Mouse (Mus musculus) right cerebral cortex, postnatal 4 days (tissue): ENCODE data around the gene Rabl2.

ENCODE experiments used
- DNase-seq: peaks from one replicate; pipeline ENCODE4 v3.0.0-alpha.2; 2022

Gene Rabl2

GRCm38 (mm10) chr15:89550506-89550905 is 41.2 kb downstream of the Rabl2 start:
- no peak for DNase-seq

DNA sequence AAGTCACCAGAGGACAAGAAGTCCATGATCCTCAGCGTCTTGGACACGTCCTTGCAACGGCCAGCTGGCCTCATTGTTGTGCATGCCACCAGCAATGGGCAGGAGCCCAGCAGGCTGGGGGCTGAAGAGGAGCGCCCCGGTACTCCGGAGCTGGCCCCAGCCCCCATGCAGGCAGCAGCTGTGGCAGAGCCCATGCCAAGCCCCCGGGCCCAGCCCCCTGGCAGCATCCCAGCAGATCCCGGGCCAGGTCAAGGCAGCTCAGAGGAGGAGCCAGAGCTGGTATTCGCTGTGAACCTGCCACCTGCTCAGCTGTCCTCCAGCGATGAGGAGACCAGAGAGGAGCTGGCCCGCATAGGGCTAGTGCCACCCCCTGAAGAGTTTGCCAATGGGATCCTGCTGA is 42.9 kb downstream of the Rabl2 start:
- DNase-seq, result peak; percentile 68

DNA sequence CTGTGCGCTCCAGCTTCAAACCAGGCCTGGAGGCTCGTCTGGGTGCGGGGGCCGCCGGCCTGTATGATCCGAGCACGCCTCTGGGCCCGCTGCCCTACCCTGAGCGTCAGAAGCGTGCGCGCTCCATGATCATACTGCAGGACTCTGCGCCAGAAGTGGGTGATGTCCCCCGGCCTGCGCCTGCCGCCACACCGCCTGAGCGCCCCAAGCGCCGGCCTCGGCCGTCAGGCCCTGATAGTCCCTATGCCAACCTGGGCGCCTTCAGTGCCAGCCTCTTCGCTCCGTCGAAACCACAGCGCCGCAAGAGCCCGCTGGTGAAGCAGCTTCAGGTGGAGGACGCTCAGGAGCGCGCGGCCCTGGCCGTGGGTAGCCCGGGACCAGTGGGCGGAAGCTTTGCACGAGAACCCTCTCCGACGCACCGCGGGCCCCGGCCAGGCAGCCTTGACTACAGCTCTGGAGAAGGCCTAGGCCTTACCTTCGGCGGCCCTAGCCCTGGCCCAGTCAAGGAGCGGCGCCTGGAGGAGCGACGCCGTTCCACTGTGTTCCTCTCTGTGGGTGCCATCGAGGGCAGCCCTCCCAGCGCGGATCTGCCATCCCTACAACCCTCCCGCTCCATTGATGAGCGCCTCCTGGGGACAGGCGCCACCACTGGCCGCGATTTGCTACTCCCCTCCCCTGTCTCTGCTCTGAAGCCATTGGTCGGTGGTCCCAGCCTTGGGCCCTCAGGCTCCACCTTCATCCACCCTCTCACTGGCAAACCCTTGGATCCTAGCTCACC is 43.7 kb downstream of the Rabl2 start:
- peak; percentile 50 for DNase-seq

- DNase-seq, result no peak
Observed at GRCm38 (mm10) chr15:89547321-89547720, 44.4 kb downstream of the Rabl2 start.

DNA sequence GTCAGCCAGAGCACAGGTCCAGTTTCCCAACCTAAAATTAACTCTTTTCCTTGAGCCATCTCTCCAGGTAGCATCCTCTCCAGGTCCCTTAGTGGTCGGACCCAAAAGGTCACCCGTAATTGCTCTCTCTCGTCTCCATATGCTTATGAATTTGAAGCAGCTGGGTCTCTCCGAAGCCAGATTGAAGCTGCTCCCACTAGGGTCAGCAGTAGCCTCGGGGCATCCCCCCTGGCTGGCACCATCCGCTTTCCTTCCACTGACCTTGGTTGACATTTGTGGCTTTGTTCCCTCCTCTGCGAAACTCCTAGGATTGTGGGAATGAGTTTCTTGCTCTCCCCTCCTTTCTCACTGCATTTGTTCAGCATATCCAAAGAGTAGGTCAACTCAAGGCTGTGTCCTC is 47.6 kb downstream of the Rabl2 start:
- no peak for DNase-seq

DNA sequence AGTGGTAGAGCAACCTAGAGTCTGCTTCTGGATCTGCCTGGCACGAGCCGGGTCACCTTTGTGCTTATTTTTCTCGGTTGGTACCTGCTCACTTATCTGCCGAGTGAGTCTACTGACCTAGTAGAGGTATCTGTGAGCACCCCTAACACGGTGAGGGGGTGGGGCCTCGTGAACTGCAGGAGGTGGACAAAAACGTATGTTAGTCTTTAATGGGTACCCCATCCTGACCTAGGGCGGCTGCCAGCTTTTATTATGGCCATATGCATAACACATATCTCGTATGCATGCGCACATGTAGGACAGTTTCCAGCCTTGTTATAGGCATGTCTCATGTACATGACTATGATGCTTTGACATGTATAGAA is 57.9 kb downstream of the Rabl2 start:
- no peak for DNase-seq

DNA sequence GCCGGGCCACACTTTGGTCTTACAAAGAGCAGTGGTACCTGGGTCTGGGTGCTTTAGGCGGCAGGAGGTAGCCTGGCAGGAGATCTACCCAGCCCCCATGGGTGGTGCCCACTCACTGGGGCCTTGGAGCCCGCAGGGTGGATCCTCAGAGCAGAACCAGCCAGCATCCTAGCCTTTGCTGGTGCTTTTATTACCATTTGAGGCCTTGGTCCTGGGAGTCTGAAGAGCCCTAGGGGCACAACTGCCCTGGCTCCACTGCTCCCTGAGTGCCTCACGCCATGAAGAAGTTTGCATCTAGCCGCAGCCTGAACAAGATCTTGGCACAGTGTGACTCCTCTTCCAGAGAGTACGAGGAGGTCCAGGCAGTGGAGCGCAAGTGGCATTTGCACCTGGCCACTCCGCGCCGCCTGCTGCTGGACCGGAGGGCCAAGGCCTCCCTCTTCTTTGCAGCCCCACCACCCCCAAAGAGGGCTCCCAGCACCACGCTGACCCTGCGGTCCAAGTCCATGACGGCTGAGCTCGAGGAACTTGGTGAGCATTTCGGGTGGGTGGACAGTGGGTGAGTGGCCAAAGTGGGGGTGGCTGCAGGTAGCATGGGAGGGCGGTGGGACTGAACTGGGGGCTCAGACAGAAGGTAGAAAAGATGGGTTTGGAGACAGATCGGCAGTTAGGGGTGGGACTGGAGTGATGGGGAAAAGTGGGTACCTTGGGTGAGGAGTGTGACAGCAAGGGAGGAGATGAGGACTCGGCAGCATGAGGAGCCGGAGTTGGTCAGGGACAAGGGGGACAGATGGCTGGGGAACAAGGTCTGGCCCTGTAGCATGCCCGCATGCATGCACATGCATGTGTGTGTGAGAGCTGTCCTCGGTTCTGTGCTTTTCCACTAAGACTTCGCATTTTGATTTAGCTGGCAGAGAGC is 58.5 kb downstream of the Rabl2 start:
- no peak for DNase-seq
